Mouse (Mus musculus): Measurements from ENCODE around the gene Jmy. TPM values are rescaled to one million over a fixed set of nuclear protein-coding genes. Genes with fewer than 3 reads are reported as not detected.

Gene Jmy
- total RNA-seq (2021): 10 to 100 TPM; 42.7 to 48.6 TPM
- polyA plus RNA-seq (2012; rRNA removed): 24.9 and 30.3 TPM in 2 replicates
- long read RNA-seq: 0 reads

GRCm38 (mm10) chr13:93499167-93499972 lies at the start of gene Jmy:
TSS of gene Jmy (minus strand) at chr13:93499808.
- DNase-seq: peak; percentile 93

- no peak for DNase-seq
Measured at GRCm38 (mm10) chr13:93547641-93548040, 48.0 kb upstream of the Jmy start.

DNA sequence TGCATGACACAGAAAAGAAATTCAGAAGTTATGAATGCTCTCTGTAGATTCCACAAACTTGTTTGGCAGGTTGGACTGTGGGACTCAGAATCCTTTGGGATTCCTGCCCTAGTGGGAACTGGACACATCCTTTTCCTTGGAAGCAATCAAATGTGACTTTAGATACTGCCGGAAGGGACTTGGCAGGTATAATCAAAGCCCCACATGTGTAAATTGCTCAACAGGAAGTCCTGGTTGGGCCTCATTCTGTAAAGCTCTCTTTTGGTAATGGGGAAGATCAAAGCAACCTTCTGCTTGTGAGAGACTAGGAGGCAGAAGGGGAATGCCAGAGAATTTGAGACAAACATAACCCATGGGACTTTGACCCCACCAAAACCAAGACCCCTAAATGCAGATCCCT lies 46.4 kb upstream of the Jmy start:
- no peak for DNase-seq

- DNase-seq: no peak
Measured at GRCm38 (mm10) chr13:93544274-93544673, 44.7 kb upstream of the Jmy start.

GRCm38 (mm10) chr13:93539311-93539710 lies 39.7 kb upstream of the Jmy start:
- DNase-seq: peak; percentile 23

GRCm38 (mm10) chr13:93518753-93519319 lies 19.2 kb upstream of the Jmy start:
- no peak for DNase-seq

GRCm38 (mm10) chr13:93517223-93517622 lies 17.6 kb upstream of the Jmy start:
- no peak for DNase-seq

GRCm38 (mm10) chr13:93514000-93514795 lies 14.6 kb upstream of the Jmy start:
- DNase-seq: no peak

- DNase-seq: no peak
Measured at GRCm38 (mm10) chr13:93510447-93511180, 11.0 kb upstream of the Jmy start.

- DNase-seq: peak; percentile 38
Measured at GRCm38 (mm10) chr13:93506920-93507319, 7.3 kb upstream of the Jmy start.

GRCm38 (mm10) chr13:93501724-93502123 lies 2.1 kb upstream of the Jmy start:
- DNase-seq: no peak

DNA sequence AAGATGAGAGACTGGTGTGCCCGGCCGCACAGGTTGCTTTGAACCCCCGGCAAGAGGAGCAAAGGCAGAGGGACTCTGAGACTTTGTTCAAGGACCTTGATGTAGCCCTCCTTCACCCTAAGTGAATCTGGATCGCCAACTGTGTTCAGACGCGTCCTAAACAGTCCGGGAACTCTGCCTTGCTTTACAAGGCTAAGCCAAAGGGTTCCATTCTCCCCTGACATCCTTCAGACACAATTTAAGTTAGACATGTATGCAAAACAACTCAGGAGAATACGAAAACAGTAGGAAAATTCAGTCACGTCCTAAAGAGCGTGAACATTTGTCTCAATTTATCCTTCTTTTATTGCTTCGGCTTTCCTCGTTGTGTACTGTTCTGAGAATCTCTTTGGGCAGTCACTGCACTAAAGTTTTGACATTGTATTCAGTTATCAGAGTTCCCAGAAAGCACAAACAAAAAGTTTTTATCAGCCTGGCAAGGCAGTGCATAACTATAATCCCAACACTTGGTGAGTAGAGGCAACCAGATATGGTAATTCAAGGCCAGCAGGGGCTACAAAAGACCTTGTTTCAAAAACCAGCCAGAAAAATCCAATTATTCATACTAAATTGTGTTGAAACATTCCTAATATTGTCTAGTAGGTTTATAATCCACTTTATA lies 495 bp upstream of the Jmy start:
- DNase-seq: no peak

DNA sequence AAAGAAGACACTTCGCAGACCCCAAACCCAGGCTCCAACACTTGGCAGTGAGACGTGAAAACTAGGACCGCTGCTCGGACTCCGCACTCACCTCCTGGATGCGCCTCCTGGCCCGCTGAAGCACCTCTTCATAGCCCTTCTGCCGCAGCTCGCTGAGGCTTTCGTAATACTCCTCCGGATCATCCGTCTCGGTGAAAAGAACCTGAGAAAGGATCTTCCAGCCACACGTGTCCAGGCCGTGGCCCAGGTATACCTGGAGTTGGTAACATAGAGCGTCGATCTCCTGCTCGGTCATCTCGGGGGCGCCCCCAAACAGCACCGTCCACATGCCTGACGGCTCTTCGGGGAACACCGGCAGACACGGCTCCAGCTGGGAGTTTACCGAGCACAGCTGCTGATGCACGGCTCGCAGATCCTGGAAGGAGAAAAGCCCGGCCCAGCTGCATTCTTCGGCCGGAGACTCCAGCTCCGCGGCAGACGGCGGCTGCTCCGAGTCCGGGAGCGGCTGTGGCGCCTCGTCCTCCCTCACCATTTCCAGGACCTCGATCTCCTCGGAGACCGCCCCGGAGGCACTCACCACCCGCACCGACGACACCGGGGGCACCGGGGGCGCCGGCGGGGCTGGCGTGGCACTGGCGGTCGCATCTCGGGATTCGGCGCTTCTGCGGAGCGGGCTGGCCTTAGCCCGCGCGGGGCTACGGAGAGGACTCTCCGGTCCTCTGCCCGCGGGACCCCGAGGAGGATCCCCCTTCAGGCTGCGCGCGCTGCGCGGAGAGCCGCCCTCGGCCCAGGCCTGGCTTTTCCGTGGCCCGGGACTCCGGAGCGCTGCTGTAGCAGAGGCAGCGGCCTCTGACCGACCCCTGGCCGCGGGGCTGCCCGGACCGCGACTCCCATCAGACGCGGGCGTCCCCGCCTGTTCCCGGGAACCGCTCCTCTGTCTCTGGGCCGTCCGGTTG lies 1.1 kb downstream of the Jmy start:
- peak; percentile 73 for DNase-seq

DNA sequence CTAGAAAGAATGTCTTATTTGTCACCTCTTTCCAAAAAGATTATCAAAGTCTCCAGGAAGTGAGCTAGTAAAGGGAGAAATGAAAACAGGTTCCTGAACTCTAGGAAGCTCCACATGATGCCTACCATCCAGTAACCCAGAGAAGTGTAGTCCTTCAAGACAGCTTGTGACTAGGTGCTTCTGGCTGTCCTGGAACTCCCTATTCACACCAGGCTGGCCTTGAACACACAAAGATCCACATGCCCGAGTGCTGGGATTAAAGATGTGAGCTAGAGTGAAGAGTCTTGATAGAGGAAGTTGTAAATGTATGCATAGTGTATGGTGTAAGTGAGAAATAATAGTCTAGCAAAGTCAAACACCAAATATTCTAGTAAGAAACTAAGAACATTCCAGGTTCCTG lies 2.6 kb downstream of the Jmy start:
- peak; percentile 42 for DNase-seq

- DNase-seq: peak; percentile 58
Measured at GRCm38 (mm10) chr13:93488510-93488909, 11.1 kb downstream of the Jmy start.

GRCm38 (mm10) chr13:93487734-93488133 lies 11.9 kb downstream of the Jmy start:
- DNase-seq: no peak

- peak; percentile 59 for DNase-seq
Measured at GRCm38 (mm10) chr13:93484276-93484675, 15.3 kb downstream of the Jmy start.

- DNase-seq: no peak
Measured at GRCm38 (mm10) chr13:93481110-93481509, 18.5 kb downstream of the Jmy start.

DNA sequence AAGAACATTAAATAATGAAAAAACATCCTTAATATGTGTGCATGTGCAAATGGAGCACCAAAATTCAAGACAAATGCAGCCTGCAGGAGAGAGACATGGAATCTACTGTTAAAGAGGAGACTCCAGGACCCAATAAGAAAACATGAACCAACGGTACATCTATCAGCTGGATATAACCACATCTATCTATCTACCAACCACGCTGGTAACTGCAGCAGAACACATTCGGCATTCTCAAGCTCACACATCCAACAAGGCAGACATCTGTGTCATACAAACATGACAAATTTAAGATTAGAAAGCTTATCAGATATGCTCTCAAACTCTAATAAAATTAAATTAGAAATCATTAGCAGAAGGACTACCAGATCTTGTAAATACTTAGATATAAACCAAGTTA lies 21.3 kb downstream of the Jmy start:
- no peak for DNase-seq

- DNase-seq: peak; percentile 89
Measured at GRCm38 (mm10) chr13:93468355-93468754, 31.3 kb downstream of the Jmy start.

All from adrenal gland, adult 2 months (tissue).